Mouse (Mus musculus) liver, adult 2 months (tissue): ENCODE measurements around the gene Hsd3b1. TPM values are rescaled to one million over a fixed set of nuclear protein-coding genes. Genes with fewer than 3 reads are reported as not detected.
"Not testable (repeated sequence)": the region's sequence is repeated elsewhere in the genome, so short reads cannot be mapped to it uniquely, and the experiment has no call there.

Source experiments
- DNase-seq: peaks from one replicate; pipeline ENCODE4 v3.0.0-alpha.2; 2011; ENCODE audit warnings: low read depth, low spot score; ENCODE audit errors: extremely low read depth
- H3K27ac ChIP-seq: fragments of 200-500 bp; replicated peaks from 2 replicates; pipeline ENCODE4 v1.5.1; 2012; ENCODE audit warnings: low read depth, mild to moderate bottlenecking, control low read depth, inconsistent platforms, low read length; ENCODE audit not compliant: insufficient read depth
- H3K27me3 ChIP-seq: fragments of 200-500 bp; 2 replicates; pipeline ENCODE4 v1.6.1; 2012; ENCODE audit warnings: mild to moderate bottlenecking, moderate library complexity, low read length, inconsistent platforms; ENCODE audit not compliant: control insufficient read depth, insufficient read depth
- H3K36me3 ChIP-seq: fragments of 200-500 bp; 2 replicates; pipeline ENCODE4 v1.6.1; 2012; ENCODE audit warnings: low read length, inconsistent platforms; ENCODE audit not compliant: control insufficient read depth, insufficient read depth
- H3K4me1 ChIP-seq: fragments of 200-500 bp; 2 replicates; pipeline ENCODE4 v1.6.1; 2011; ENCODE audit warnings: low read length; ENCODE audit not compliant: control insufficient read depth, insufficient read depth
- H3K4me3 ChIP-seq: fragments of 200-500 bp; 2 replicates; pipeline ENCODE4 v1.5.1; 2011; ENCODE audit warnings: low read depth, mild to moderate bottlenecking, control low read depth, low read length, moderate library complexity; ENCODE audit not compliant: insufficient read depth
- H3K79me2 ChIP-seq: fragments of 200-500 bp; 2 replicates; pipeline ENCODE4 v1.6.1; 2012; ENCODE audit warnings: inconsistent platforms, mild to moderate bottlenecking, low read length, moderate library complexity; ENCODE audit not compliant: control insufficient read depth, insufficient read depth
- H3K9ac ChIP-seq: fragments of 200-500 bp; 2 replicates; pipeline ENCODE4 v1.6.1; 2012; ENCODE audit warnings: low read depth, mild to moderate bottlenecking, control low read depth, inconsistent platforms, low read length
- CTCF ChIP-seq: fragments of 200-500 bp; IDR thresholded peaks from 2 replicates; pipeline ENCODE4 v1.5.1; 2011; ENCODE audit warnings: low read depth, low read length, control low read depth
- POLR2A ChIP-seq: fragments of 200-500 bp; IDR thresholded peaks from 2 replicates; pipeline ENCODE4 v1.6.1; 2011; ENCODE audit warnings: low read length, control low read depth; ENCODE audit not compliant: insufficient read depth; ENCODE audit errors: extremely low read depth
- WGBS: fragments of 180-500 bp; shearing (Covaris S2); methylation state at CpG from one replicate; pipeline ENCODE4 v1.1.7; 2018; 5-methylcytosine and 5-hydroxymethylcytosine counted together
- polyA plus RNA-seq: library from polyadenylated mRNA; depleted of rRNA; stranded (reverse); fragments of >200 nt; gene quantifications from 2 replicates; pipeline ENCODE4 v1.2.3, GENCODE M21; 2012; rRNA removed
- total RNA-seq: library from RNA; depleted of rRNA; stranded (reverse); fragments of >200 nt; gene quantifications from 2 replicates; pipeline ENCODE4 v1.2.3, GENCODE M21; 2014; rRNA removed

The Hsd3b1 gene
- total and polyA plus RNA-seq, 2 experiments = 0.46 to 0.65 TPM

DNA sequence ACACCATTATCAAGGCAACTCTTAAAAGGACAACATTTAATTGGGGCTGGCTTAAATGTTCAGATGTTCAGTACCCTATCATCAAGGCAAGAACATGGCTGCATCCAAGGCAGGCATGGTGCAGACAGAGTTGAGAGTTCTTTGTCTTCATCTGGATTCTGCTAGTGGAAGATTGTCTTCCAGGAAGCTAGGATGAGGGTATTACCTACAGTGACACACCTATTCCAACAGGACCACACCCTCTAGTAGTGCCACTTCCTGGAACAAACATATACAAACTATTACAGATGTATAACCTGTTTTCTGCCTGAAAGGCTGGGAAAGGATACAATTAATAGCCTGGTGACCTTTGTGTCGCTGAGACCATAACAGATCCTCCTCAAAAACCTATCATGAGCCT is 10.7 kb downstream of the Hsd3b1 start:
- no peak for TF ChIP-seq CTCF
- TF ChIP-seq POLR2A = no peak
- WGBS = 93% methylated on average over 1 of the region's 1 CpGs
- Histone ChIP-seq H3K9ac (no peak overlapping the region), H3K27me3 (peaks cover 9% of the 10 kb centered on the region; the same call in 1 of the 2 replicates), H3K79me2 (no peaks in the 10 kb centered on the region), H3K36me3 (no peaks in the 10 kb centered on the region), H3K4me1 (peaks cover 8% of the 10 kb centered on the region), H3K4me3 (no peak overlapping the region), H3K27ac (no peak overlapping the region)
- DNase-seq = no peak

DNA sequence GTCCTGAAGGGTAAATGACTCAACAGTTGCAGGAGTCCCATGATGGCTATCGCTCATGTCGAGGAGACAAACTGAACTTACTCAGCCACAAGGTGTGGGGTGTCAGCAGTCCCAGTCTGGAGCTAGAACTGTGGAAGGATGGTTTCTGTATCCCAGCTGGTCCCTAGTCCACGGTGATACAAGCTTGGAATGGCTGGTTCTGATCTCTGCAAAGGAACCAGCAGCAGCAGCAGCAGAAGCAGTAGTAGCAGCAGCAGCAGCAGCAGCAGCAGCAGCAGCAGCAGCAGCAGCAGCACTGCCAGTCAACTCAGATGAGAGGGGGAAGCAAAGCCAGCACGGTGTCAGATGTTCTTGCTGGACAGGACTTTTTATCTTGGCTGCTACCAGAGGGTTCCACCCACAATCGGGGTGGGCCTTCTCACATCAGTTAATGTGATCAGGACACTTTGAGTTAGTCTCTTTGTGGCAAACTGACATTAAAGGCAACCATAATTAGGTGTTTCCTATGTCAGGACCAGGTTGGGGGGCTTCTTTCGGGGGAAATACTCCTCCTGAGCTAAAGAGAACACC is 45.4 kb downstream of the Hsd3b1 start, which contains the start of gene Hsd3b6:
TSS of gene Hsd3b6 (minus strand) at position 343 of the 570 bp plus-strand sequence.
- no peaks in the 10 kb centered on the region for H3K27me3 ChIP-seq
- no peak within 1 kb of the TSS for H3K27ac ChIP-seq
- 67% methylated on average over 6 of the region's 6 CpGs for WGBS
- no peaks in the 10 kb centered on the region for H3K4me1 ChIP-seq
- DNase-seq = no peak
- TF ChIP-seq POLR2A (no peak), CTCF (no peak)
- no peaks in the 10 kb centered on the region for H3K79me2 ChIP-seq
- no peak within 1 kb of the TSS for H3K9ac ChIP-seq
- H3K36me3 ChIP-seq = no peaks in the 10 kb centered on the region
- H3K4me3 ChIP-seq = no peak within 1 kb of the TSS

DNA sequence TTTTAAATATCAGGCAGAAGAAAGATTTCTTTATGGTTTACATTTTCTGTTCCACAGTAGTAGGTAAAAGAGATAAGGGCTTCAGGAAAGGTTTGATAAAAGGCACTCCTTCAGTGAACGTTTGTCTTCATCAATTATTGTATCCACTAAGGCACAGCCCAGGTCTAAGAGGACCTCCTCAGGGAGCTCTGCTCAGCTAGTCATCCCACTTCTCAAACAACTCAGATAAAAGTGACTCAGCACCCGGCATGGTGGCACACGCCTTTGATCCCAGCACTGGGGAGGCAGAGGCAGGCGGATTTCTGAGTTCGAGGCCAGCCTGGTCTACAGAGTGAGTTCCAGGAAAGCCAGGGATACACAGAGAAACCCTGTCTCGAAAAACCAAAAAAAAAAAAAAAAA is 46.9 kb downstream of the Hsd3b1 start:
- not testable (repeated sequence) for H3K27ac ChIP-seq, H3K9ac ChIP-seq, H3K4me3 ChIP-seq, H3K27me3 ChIP-seq, DNase-seq, H3K4me1 ChIP-seq, H3K79me2 ChIP-seq, H3K36me3 ChIP-seq
- WGBS = 82% methylated on average over 6 of the region's 6 CpGs

DNA sequence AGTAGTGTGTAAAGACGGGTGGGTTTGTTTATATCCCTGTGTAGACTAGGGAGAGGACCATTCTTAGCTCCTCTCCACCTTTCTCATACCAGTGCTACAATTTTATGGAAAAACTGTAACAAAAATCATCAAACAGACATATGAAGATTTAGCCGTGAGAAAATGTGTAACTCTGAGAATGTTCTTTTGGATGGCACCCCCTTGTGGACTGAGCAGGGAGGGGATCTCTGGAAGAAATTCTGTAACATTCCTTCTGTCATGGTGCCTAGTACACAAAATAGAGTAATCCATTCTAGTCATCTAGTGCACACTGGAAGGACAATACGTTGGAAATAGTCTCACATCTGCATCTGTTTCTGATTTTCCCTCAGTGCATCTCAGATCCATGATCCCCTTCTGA is 54.6 kb downstream of the Hsd3b1 start:
- not testable (repeated sequence) for H3K79me2 ChIP-seq, H3K36me3 ChIP-seq, H3K4me1 ChIP-seq, H3K9ac ChIP-seq, H3K27me3 ChIP-seq, H3K27ac ChIP-seq, H3K4me3 ChIP-seq
- 23% methylated on average over 3 of the region's 3 CpGs for WGBS
- DNase-seq = peak; percentile 36

Other genes starting within 250 kb of the Hsd3b1 start
- 2.6 and 20.0 TPM in 2 replicates for gene Hsd3b5, start 229.5 kb downstream of the Hsd3b1 start, total RNA-seq
- gene Hsd3b5, start 229.5 kb downstream of the Hsd3b1 start, polyA plus RNA-seq = 2.4 and 24.1 TPM in 2 replicates
- 23.0 and 23.2 TPM in 2 replicates for gene Hsd3b2, start 135.3 kb downstream of the Hsd3b1 start, total RNA-seq
- gene Hsd3b2, start 135.3 kb downstream of the Hsd3b1 start, polyA plus RNA-seq = 14.4 and 15.5 TPM in 2 replicates
- 263 and 290 TPM in 2 replicates for gene Hsd3b3, start 96.7 kb downstream of the Hsd3b1 start, total RNA-seq
- gene Hsd3b3, start 96.7 kb downstream of the Hsd3b1 start, polyA plus RNA-seq = 213 and 241 TPM in 2 replicates
- 0.07 TPM in 1 of 2 replicates, not detected in the other for gene Hsd3b6, start 45.4 kb downstream of the Hsd3b1 start, total RNA-seq
- gene Hsd3b6, start 45.4 kb downstream of the Hsd3b1 start, polyA plus RNA-seq = not detected in 2 replicates
- 20.8 and 30.0 TPM in 2 replicates for gene Hao2, start 33.4 kb upstream of the Hsd3b1 start, total RNA-seq
- 18.7 and 33.7 TPM in 2 replicates for gene Hao2, start 33.4 kb upstream of the Hsd3b1 start, polyA plus RNA-seq